ENCODE assay signal across 10 mouse cellular contexts in genomic region chr11:103265211-103265610, GRCm38 (mm10). TPM values are rescaled to one million over a fixed set of nuclear protein-coding genes. Genes with fewer than 3 reads are reported as not detected.
DNase-seq lines count a peak whose midpoint lies in the region; ATAC-seq and TF ChIP-seq lines count a peak whose summit lies in the region.
"Had no signal": no experiment of that assay in that cellular context is flagged by ENCODE, and none has a peak within 500 bp of the region (broad histone marks: within the 10 kb centered on the region; RNA-seq: fewer than 3 reads in every experiment).

No protein-coding gene starts in this region.

- TF ChIP-seq POLR2A in liver, adult 2 months (IDR thresholded peaks at IDR 0.05; ENCODE audit: extremely low read depth, insufficient read depth, low read length), result no peak
- TF ChIP-seq POLR2A in bone marrow macrophage, adult 2 months (IDR thresholded peaks at IDR 0.05; ENCODE audit: borderline replicate concordance, low read depth, low read length), result no peak

- H3K4me3 ChIP-seq in liver, adult 2 months (ENCODE audit: insufficient read depth, low read depth, low read length), result no peak overlapping the region
- peak overlapping the region; percentile 56 for H3K4me3 ChIP-seq in bone marrow macrophage, adult 2 months (ENCODE audit: insufficient read depth, low read length)

- ATAC-seq in granulocyte monocyte progenitor cell, adult 5-6 weeks (replicated peaks; ENCODE audit: poor library complexity, severe bottlenecking), result peak; percentile 38

- H3K9ac ChIP-seq in liver, adult 2 months (ENCODE audit: low read depth, low read length), result no peak overlapping the region

- WGBS in liver, adult 2 months, result 64% methylated on average over 7 of the region's 7 CpGs

- no peak for TF ChIP-seq CTCF in liver, adult 2 months (IDR thresholded peaks at IDR 0.05; ENCODE audit: low read depth, low read length)
- TF ChIP-seq CTCF in bone marrow macrophage, adult 2 months (IDR thresholded peaks at IDR 0.05; ENCODE audit: low read depth, low read length), result no peak

- peaks cover 14% of the 10 kb centered on the region for H3K4me1 ChIP-seq in liver, adult 2 months (ENCODE audit: control insufficient read depth, insufficient read depth, low read length)
- peaks cover 56% of the 10 kb centered on the region for H3K4me1 ChIP-seq in bone marrow macrophage, adult 2 months (ENCODE audit: control insufficient read depth, insufficient read depth, low read length)

- no peak overlapping the region for H3K27ac ChIP-seq in liver, adult 2 months (replicated peaks; ENCODE audit: insufficient read depth, low read depth, low read length)
- H3K27ac ChIP-seq in bone marrow macrophage, adult 2 months (ENCODE audit: insufficient read depth, low read depth, low read length), result peak overlapping the region; percentile 83

- no peaks in the 10 kb centered on the region for H3K27me3 ChIP-seq in liver, adult 2 months (ENCODE audit: control insufficient read depth, insufficient read depth, low read length)

- H3K79me2 ChIP-seq in liver, adult 2 months (ENCODE audit: control insufficient read depth, insufficient read depth, low read length), result peaks cover 9% of the 10 kb centered on the region; the same call in 1 of the 2 replicates

- H3K36me3 ChIP-seq in liver, adult 2 months (ENCODE audit: control insufficient read depth, insufficient read depth, low read length), result no peaks in the 10 kb centered on the region

- DNase-seq in liver, adult 2 months (ENCODE audit: extremely low read depth, low read depth, low spot score), result peak; percentile 69
- no peak for DNase-seq in liver
- peak; percentile 51 for DNase-seq in naive thymus-derived CD4-positive, alpha-beta T cell, adult 2 months (ENCODE audit: low read depth)
- DNase-seq in adrenal gland, adult (ENCODE audit: inconsistent age in 2 of 2, low spot score in 1 of 2), result no peak
- DNase-seq in right cerebral cortex, postnatal 14 days, result no peak
- DNase-seq: cerebellum, postnatal 14 days; gastrocnemius, postnatal 36 days had no signal

RNA-seq across cellular contexts. Expression of gene Map3k14, which starts 2.1 kb away (rescaled TPM):
- 1.4 and 2.2 TPM in 2 replicates for total RNA-seq in liver, adult 2 months (2014; rRNA removed)
- polyA plus RNA-seq in liver, adult 2 months (2012; rRNA removed), result 2.0 and 2.1 TPM in 2 replicates
- 17.9 and 18.7 TPM in 2 replicates for polyA plus RNA-seq in bone marrow macrophage, adult 2 months (2012; ENCODE audit: insufficient read depth, insufficient read length, missing spikeins)
- 10.9 and 16.7 TPM in 2 replicates for total RNA-seq in granulocyte monocyte progenitor cell, adult 5-6 weeks (2014; fragmentation: Nextera tagmentation)
- total RNA-seq in granulocyte monocyte progenitor cell, adult 5-6 weeks (2017), result 5.2 and 9.6 TPM in 2 replicates

RNA-seq across cellular contexts. Expression of gene Spata32, which starts 47.0 kb away (rescaled TPM):
- total RNA-seq in liver, adult 2 months (2014; rRNA removed), result not detected in 2 replicates
- polyA plus RNA-seq in liver, adult 2 months (2012; rRNA removed), result not detected in 2 replicates
- polyA plus RNA-seq in bone marrow macrophage, adult 2 months (2012; ENCODE audit: insufficient read depth, insufficient read length, missing spikeins), result not detected in 2 replicates
- total RNA-seq in granulocyte monocyte progenitor cell, adult 5-6 weeks (2014; fragmentation: Nextera tagmentation), result 1.4 TPM in 1 of 2 replicates, not detected in the other
- total RNA-seq in granulocyte monocyte progenitor cell, adult 5-6 weeks (2017), result not detected in 2 replicates
- total RNA-seq: gastrocnemius, postnatal 36 days had no signal
- polyA plus RNA-seq: liver, embryonic 16.5 days had no signal

RNA-seq across cellular contexts. Expression of gene 1700023F06Rik, which starts 56.9 kb away (rescaled TPM):
- total RNA-seq in liver, adult 2 months (2014; rRNA removed), result not detected in 2 replicates
- not detected in 2 replicates for polyA plus RNA-seq in liver, adult 2 months (2012; rRNA removed)
- polyA plus RNA-seq in bone marrow macrophage, adult 2 months (2012; ENCODE audit: insufficient read depth, insufficient read length, missing spikeins), result not detected in 2 replicates
- not detected in 2 replicates for total RNA-seq in granulocyte monocyte progenitor cell, adult 5-6 weeks (2014; fragmentation: Nextera tagmentation)
- not detected in 2 replicates for total RNA-seq in granulocyte monocyte progenitor cell, adult 5-6 weeks (2017)
- total RNA-seq: gastrocnemius, postnatal 36 days had no signal
- polyA plus RNA-seq: liver, embryonic 16.5 days had no signal

Comparison
In these comparisons a context has a peak if more than half of its experiments do, and no peak if none do; other contexts are left out.
1. DNase-seq: peak in liver, adult 2 months (single experiment) and naive thymus-derived CD4-positive, alpha-beta T cell, adult 2 months (single experiment); none in liver (single experiment), adrenal gland, adult (0 of 2) and right cerebral cortex, postnatal 14 days (single experiment).